ENCODE assay signal across 8 mouse cellular contexts in the genomic region with DNA sequence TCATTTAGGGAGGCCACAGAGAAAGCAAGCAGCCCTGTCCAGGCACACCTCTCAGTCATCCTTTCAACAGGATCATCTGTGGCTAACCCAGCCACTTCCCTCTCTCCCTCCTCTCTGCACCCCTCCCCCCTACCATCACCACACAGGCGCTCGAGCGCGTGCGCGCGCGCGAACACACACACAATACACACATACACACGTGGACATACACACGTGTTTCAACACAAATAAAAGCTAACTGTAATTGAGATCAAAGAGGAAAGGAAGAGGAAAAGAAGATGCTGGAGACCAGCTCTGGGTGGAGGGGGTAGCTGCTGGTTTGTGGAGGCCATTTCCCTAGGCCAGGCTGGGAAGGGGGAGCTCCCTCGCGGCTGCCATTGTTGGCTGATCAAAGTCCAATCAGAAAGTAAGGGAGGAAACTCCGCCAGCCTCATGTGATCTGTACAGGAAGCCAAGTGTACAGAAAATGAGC.
A peak's percentile ranks its signal among the peaks of the same experiment; 100 is the strongest.
DNase-seq lines count a peak whose midpoint lies in the region; ATAC-seq lines count a peak whose summit lies in the region.

No protein-coding gene starts in this region.

- H3K36me3 ChIP-seq in heart, embryonic 11.5 days (ENCODE audit: control insufficient read depth, insufficient read depth, low read length): no peaks in the 10 kb centered on the region
- H3K36me3 ChIP-seq in embryonic facial prominence, embryonic 15.5 days: no peaks in the 10 kb centered on the region
- peaks cover 15% of the 10 kb centered on the region for H3K36me3 ChIP-seq in kidney, embryonic 15.5 days
- no peaks in the 10 kb centered on the region for H3K36me3 ChIP-seq in midbrain, embryonic 11.5 days (ENCODE audit: control insufficient read depth, insufficient read depth, low read length)

- 9% methylated on average over 14 of the region's 14 CpGs for WGBS in heart, embryonic 11.5 days (ENCODE audit: insufficient replicate concordance)
- 18% methylated on average over 14 of the region's 14 CpGs for WGBS in embryonic facial prominence, embryonic 15.5 days
- WGBS in kidney, embryonic 15.5 days: 10% methylated on average over 14 of the region's 14 CpGs
- WGBS in midbrain, embryonic 11.5 days: 2% methylated on average over 14 of the region's 14 CpGs

- DNase-seq in heart, postnatal 10 days: no peak
- peak; percentile 95 for DNase-seq in midbrain, embryonic 11.5 days (ENCODE audit: low spot score, missing footprints)
- DNase-seq in thymus, postnatal 25 days: no peak
- DNase-seq in MN1 (ENCODE audit: low spot score): no peak
- no peak for DNase-seq in B cell, adult 2 months

- ATAC-seq in heart, embryonic 11.5 days (replicated peaks; ENCODE audit: insufficient number of reproducible peaks, low FRiP score, low TSS enrichment): peak; percentile 40; the same call in 1 of the 2 replicates
- ATAC-seq in embryonic facial prominence, embryonic 15.5 days (ENCODE audit: insufficient number of reproducible peaks, low FRiP score, low TSS enrichment, low read depth): no peak
- ATAC-seq in kidney, embryonic 15.5 days (replicated peaks; ENCODE audit: low FRiP score): peak; percentile 76
- peak; percentile 67 for ATAC-seq in midbrain, embryonic 11.5 days (ENCODE audit: low FRiP score)

- H3K4me1 ChIP-seq in heart, embryonic 11.5 days (ENCODE audit: control insufficient read depth, insufficient read depth, low read length): peaks cover 48% of the 10 kb centered on the region
- H3K4me1 ChIP-seq in embryonic facial prominence, embryonic 15.5 days: peaks cover 42% of the 10 kb centered on the region
- H3K4me1 ChIP-seq in kidney, embryonic 15.5 days: peaks cover 86% of the 10 kb centered on the region
- H3K4me1 ChIP-seq in midbrain, embryonic 11.5 days (ENCODE audit: control insufficient read depth, insufficient read depth, low read length): peaks cover 59% of the 10 kb centered on the region

- H3K9ac ChIP-seq in heart, embryonic 11.5 days (ENCODE audit: low read depth, low read length): no peak overlapping the region
- H3K9ac ChIP-seq in embryonic facial prominence, embryonic 15.5 days: no peak overlapping the region
- H3K9ac ChIP-seq in kidney, embryonic 15.5 days: 0 out of 2 replicates have a peak overlapping the region, but pooled peaks have one; percentile 8
- peak overlapping the region; percentile 54; the same call in 1 of the 2 replicates for H3K9ac ChIP-seq in midbrain, embryonic 11.5 days (ENCODE audit: low read length)

- H3K4me2 ChIP-seq in heart, embryonic 11.5 days: peak overlapping the region; percentile 61
- peak overlapping the region; percentile 21 for H3K4me2 ChIP-seq in embryonic facial prominence, embryonic 15.5 days (replicated peaks)
- H3K4me2 ChIP-seq in kidney, embryonic 15.5 days: peak overlapping the region; percentile 48
- peak overlapping the region; percentile 50 for H3K4me2 ChIP-seq in midbrain, embryonic 11.5 days

- H3K9me3 ChIP-seq in heart, embryonic 11.5 days (replicated peaks; ENCODE audit: control insufficient read depth, low read length): no peaks in the 10 kb centered on the region
- H3K9me3 ChIP-seq in embryonic facial prominence, embryonic 15.5 days (replicated peaks): no peaks in the 10 kb centered on the region
- no peaks in the 10 kb centered on the region for H3K9me3 ChIP-seq in kidney, embryonic 15.5 days (replicated peaks)
- no peaks in the 10 kb centered on the region for H3K9me3 ChIP-seq in midbrain, embryonic 11.5 days (ENCODE audit: control insufficient read depth, low read length)

- 0 out of 2 replicates have a peak overlapping the region, but pooled peaks have one; percentile 15 for H3K27ac ChIP-seq in heart, embryonic 11.5 days (ENCODE audit: low read depth, low read length)
- H3K27ac ChIP-seq in embryonic facial prominence, embryonic 15.5 days (replicated peaks): no peak overlapping the region
- peak overlapping the region; percentile 82 for H3K27ac ChIP-seq in kidney, embryonic 15.5 days
- peak overlapping the region; percentile 88 for H3K27ac ChIP-seq in midbrain, embryonic 11.5 days (ENCODE audit: low read depth, low read length)

- peak overlapping the region; percentile 17 for H3K4me3 ChIP-seq in heart, embryonic 11.5 days (ENCODE audit: low read depth, low read length)
- no peak overlapping the region for H3K4me3 ChIP-seq in embryonic facial prominence, embryonic 15.5 days (replicated peaks)
- H3K4me3 ChIP-seq in kidney, embryonic 15.5 days (replicated peaks): peak overlapping the region; percentile 20
- H3K4me3 ChIP-seq in midbrain, embryonic 11.5 days (ENCODE audit: low read depth, low read length): peak overlapping the region; percentile 18; the same call in 1 of the 2 replicates

- intact Hi-C loops in heart, postnatal 10 days (cut with DNase I): no loop called here

- no peaks in the 10 kb centered on the region for H3K27me3 ChIP-seq in heart, embryonic 11.5 days (ENCODE audit: control insufficient read depth, insufficient read depth, low read length)
- no peaks in the 10 kb centered on the region for H3K27me3 ChIP-seq in embryonic facial prominence, embryonic 15.5 days
- H3K27me3 ChIP-seq in kidney, embryonic 15.5 days: no peaks in the 10 kb centered on the region
- no peaks in the 10 kb centered on the region for H3K27me3 ChIP-seq in midbrain, embryonic 11.5 days (ENCODE audit: control insufficient read depth, insufficient read depth, low read length)

Comparison
In these comparisons a context has a peak if more than half of its experiments do, and no peak if none do; other contexts are left out.
1. H3K9ac ChIP-seq: peak in kidney, embryonic 15.5 days (single experiment) and midbrain, embryonic 11.5 days (single experiment); none in heart, embryonic 11.5 days (single experiment) and embryonic facial prominence, embryonic 15.5 days (single experiment).
2. Peak in every context shown above with its lines, with median percentiles within 50 percentile points of each other: H3K4me2 ChIP-seq.